Mouse (Mus musculus) lung, adult 2 months (tissue): ENCODE measurements at regions not wholly inside any gene's neighbourhood (a gene's known extent, or its start where the extent isn't known, plus 50 kb on each side); places are given as distances from the start of the nearest gene placed in this dataset.

Source experiments
- DNase-seq: peaks from one replicate; pipeline ENCODE4 v3.0.0; 2022
- H3K4me1 ChIP-seq: fragments of 200-500 bp; 2 replicates; pipeline ENCODE4 v1.6.1; 2011; ENCODE audit warnings: low read length; ENCODE audit not compliant: control insufficient read depth, insufficient read depth
- H3K4me3 ChIP-seq: fragments of 200-500 bp; replicated peaks from 2 replicates; pipeline ENCODE3; 2011; ENCODE audit warnings: low read depth, mild to moderate bottlenecking, control low read depth, low read length; ENCODE audit errors: extremely low read depth
- CTCF ChIP-seq: fragments of 200-500 bp; IDR thresholded peaks from 2 replicates; pipeline ENCODE4 v1.5.1; 2011; ENCODE audit warnings: mild to moderate bottlenecking, low read length, control low read depth; ENCODE audit not compliant: insufficient read depth
- POLR2A ChIP-seq: fragments of 200-500 bp; IDR thresholded peaks from 2 replicates; pipeline ENCODE4 v1.6.1; 2011; ENCODE audit warnings: low read depth, mild to moderate bottlenecking, control low read depth, low read length, borderline replicate concordance; ENCODE audit errors: extremely low read depth
- WGBS: fragments of 180-500 bp; shearing (Covaris S2); methylation state at CpG from one replicate; pipeline ENCODE4 v1.1.7; 2018; 5-methylcytosine and 5-hydroxymethylcytosine counted together

GRCm38 (mm10) chr4:131014301-131015081 is 70.3 kb downstream of the Matn1 start:
- 68% methylated on average over 15 of the region's 15 CpGs for WGBS
- DNase-seq: no peak

GRCm38 (mm10) chr4:131015156-131015555 is 71.0 kb downstream of the Matn1 start:
- no peak for TF ChIP-seq POLR2A
- no peak for TF ChIP-seq CTCF
- H3K4me1 ChIP-seq: no peaks in the 10 kb centered on the region
- no peak for DNase-seq
- H3K4me3 ChIP-seq: no peak overlapping the region
- 46% methylated on average over 2 of the region's 2 CpGs for WGBS

More at GRCm38 (mm10) chr4:131014301-131015081, 70.3 kb downstream of the Matn1 start:
- Histone ChIP-seq H3K4me1 (no peaks in the 10 kb centered on the region), H3K4me3 (no peak overlapping the region)
- no peak for TF ChIP-seq CTCF
- TF ChIP-seq POLR2A: no peak

- 38% methylated on average over 6 of the region's 6 CpGs for WGBS
- H3K4me3 ChIP-seq: no peak overlapping the region
- no peak for DNase-seq
- TF ChIP-seq POLR2A (no peak), CTCF (no peak)
- no peaks in the 10 kb centered on the region for H3K4me1 ChIP-seq
Measured at GRCm38 (mm10) chr4:131023601-131024000, 79.4 kb downstream of the Matn1 start.

GRCm38 (mm10) chr4:131036292-131036691 is 92.1 kb downstream of the Matn1 start:
- Histone ChIP-seq H3K4me3 (no peak overlapping the region), H3K4me1 (no peaks in the 10 kb centered on the region)
- 88% methylated on average over 11 of the region's 11 CpGs for WGBS
- no peak for DNase-seq
- no peak for TF ChIP-seq POLR2A
- no peak for TF ChIP-seq CTCF

GRCm38 (mm10) chr4:131037179-131037578 is 93.0 kb downstream of the Matn1 start:
- no peak for DNase-seq
- no peak for TF ChIP-seq CTCF
- no peak for TF ChIP-seq POLR2A
- H3K4me3 ChIP-seq: no peak overlapping the region
- 10% methylated on average over 6 of the region's 6 CpGs for WGBS
- H3K4me1 ChIP-seq: no peaks in the 10 kb centered on the region

- no peak for DNase-seq
- Histone ChIP-seq H3K4me1 (no peaks in the 10 kb centered on the region), H3K4me3 (no peak overlapping the region)
- TF ChIP-seq CTCF (no peak), POLR2A (no peak)
- WGBS: 65% methylated on average over 3 of the region's 3 CpGs
Measured at GRCm38 (mm10) chr4:131039686-131040085, 95.5 kb downstream of the Matn1 start.

- no peak for DNase-seq
- Histone ChIP-seq H3K4me3 (no peak overlapping the region), H3K4me1 (no peaks in the 10 kb centered on the region)
- WGBS: 53% methylated on average over 2 of the region's 2 CpGs
- TF ChIP-seq CTCF (no peak), POLR2A (no peak)
Measured at GRCm38 (mm10) chr4:131041210-131041609, 97.0 kb downstream of the Matn1 start.

- DNase-seq: no peak
- H3K4me1 ChIP-seq: no peaks in the 10 kb centered on the region
- 40% methylated on average over 8 of the region's 8 CpGs for WGBS
- H3K4me3 ChIP-seq: no peak overlapping the region
- TF ChIP-seq POLR2A: no peak
- no peak for TF ChIP-seq CTCF
Measured at GRCm38 (mm10) chr4:131046101-131046500, 101.9 kb downstream of the Matn1 start.

- TF ChIP-seq POLR2A (no peak), CTCF (no peak)
- H3K4me3 ChIP-seq: no peak overlapping the region
- WGBS: 40% methylated on average over 12 of the region's 12 CpGs
- no peaks in the 10 kb centered on the region for H3K4me1 ChIP-seq
- no peak for DNase-seq
Measured at GRCm38 (mm10) chr4:131046969-131047650, 102.9 kb downstream of the Matn1 start.

- WGBS: 79% methylated on average over 3 of the region's 3 CpGs
Measured at GRCm38 (mm10) chr4:131056293-131056692, 112.1 kb downstream of the Matn1 start.

More at GRCm38 (mm10) chr4:131056293-131056692, 112.1 kb downstream of the Matn1 start:
- no peak for DNase-seq
- Histone ChIP-seq H3K4me1 (no peaks in the 10 kb centered on the region), H3K4me3 (no peak overlapping the region)
- TF ChIP-seq POLR2A (no peak), CTCF (no peak)
